Mouse (Mus musculus) brown adipose tissue, adult 24 weeks (tissue): Measurements from ENCODE around the gene Hoxa1. TPM values are rescaled to one million over a fixed set of nuclear protein-coding genes. Genes with fewer than 3 reads are reported as not detected.

Source experiments
- H3K27ac ChIP-seq: fragments of 200-500 bp; replicated peaks from 2 replicates; pipeline ENCODE4 v1.5.1; 2012; ENCODE audit warnings: low read depth, mild to moderate bottlenecking, low read length
- H3K4me1 ChIP-seq: fragments of 200-500 bp; 2 replicates; pipeline ENCODE4 v1.6.1; 2012; ENCODE audit warnings: low read length, mixed read lengths; ENCODE audit not compliant: control insufficient read depth, insufficient read depth, insufficient read length
- H3K4me3 ChIP-seq: fragments of 200-500 bp; 2 replicates; pipeline ENCODE4 v1.5.1; 2012; ENCODE audit warnings: low read depth, mild to moderate bottlenecking, low read length, moderate library complexity; ENCODE audit not compliant: insufficient read depth
- polyA plus RNA-seq: library from polyadenylated mRNA; stranded (reverse); fragments of >200 nt; gene quantifications from 2 replicates; pipeline ENCODE4 v1.2.4, GENCODE M21; 2012; ENCODE audit not compliant: missing spikeins, insufficient read depth, insufficient read length

Hoxa1 gene
- 0.50 and 0.99 TPM in 2 replicates for polyA plus RNA-seq

DNA sequence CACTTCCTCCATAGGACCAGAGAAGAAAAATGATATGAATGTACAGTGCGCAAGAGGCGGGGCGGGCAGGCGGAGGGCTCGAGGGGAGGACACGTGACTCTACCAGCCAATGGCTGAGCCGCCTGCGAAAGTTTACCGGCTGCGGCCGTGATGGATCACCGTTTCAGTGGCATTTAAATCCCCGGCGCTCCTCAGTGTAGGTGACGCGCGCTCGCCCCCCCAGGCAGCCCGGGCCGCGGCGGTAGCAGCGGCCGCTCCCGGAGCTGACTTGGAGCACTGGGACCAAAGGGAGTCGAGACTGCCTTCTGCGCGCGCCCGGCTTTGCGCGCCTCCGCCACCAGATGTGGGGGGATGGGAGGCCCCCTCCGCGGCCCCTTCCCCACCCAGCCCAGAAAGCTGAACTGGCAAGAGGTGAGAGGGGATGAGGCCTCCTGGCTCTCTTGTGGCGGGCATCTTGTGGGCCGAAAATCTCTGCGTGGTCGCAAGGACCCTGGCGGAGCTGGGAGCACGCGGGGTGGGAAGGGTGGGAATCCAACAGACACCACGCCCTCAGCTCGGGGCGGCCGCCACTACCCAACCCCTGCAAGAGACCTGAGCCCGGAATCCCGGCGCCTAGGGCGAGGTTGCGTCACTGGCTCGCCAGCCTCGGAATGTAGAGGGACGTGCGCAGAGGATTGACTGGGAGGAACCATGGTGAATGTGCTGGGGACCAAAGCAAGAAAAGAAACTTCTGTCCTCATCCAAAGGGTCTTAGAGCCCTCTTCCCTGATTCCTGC lies at the start of gene Hoxa1:
TSS of gene Hoxa1 (minus strand) at position 42 of the 776 bp plus-strand sequence.
- Histone ChIP-seq H3K4me3 (peak within 1 kb of the TSS; percentile 84), H3K27ac (peak within 1 kb of the TSS; percentile 90), H3K4me1 (no peaks in the 10 kb centered on the region; the same call in 1 of the 2 replicates)

DNA sequence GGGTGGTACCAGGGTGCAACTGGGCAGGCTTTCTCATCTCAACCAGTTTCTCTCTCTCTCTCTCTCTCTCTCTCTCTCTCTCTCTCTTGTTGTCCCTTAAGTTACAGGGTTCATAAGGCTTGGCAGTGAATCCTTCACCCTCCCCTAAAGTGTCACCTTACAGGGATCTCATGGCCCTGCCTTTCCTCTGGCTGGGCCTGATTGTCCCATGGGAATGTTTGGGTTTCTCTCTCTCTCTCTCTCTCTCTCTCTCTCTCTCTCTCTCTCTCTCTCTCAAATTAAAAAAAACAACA lies 49.5 kb upstream of the Hoxa1 start:
- H3K4me1 ChIP-seq: 0 out of 2 replicates have a peak, but pooled peaks cover 3% of the 10 kb centered on the region
- H3K4me3 ChIP-seq: no peak overlapping the region
- no peak overlapping the region for H3K27ac ChIP-seq

DNA sequence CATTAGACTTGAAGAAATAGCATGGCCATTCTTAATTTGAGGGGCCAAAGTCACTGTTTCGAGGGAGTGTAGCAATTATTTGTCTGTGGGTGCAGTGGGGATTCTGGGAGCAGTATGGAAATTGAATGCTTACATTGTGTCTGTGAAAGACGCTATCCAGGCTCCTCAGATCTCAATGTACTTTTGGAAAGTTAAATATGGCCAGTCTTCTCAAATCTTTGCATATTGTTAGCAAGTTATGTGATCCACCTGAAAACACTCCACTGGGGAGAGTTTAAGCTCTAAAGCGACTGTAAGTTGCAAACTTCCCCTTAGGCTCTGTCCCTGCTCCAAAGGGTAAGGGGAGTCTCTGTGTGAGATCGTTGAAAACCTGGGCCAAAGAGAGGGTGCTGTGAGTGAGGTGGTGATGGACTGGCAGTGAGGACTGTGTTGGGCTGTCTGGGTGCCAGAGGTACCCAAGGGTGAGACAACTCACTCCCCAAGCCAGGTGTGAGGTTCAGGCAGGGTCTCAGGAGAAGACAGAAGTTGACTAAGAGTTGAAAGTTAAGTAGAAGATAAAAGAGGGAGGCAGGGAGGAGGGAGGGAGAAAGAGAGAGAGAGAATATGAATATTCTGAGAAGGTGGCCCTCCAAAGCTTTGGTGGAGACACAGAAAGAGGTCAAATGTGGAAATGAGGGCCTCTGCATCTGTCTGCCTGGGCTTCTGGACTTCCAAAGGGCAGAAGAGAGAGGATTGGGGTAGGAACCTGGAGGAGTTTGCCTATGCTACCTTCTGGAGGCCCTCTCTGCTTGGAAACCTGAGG lies 49.0 kb upstream of the Hoxa1 start:
- Histone ChIP-seq H3K4me1 (0 out of 2 replicates have a peak, but pooled peaks cover 3% of the 10 kb centered on the region), H3K4me3 (no peak overlapping the region), H3K27ac (no peak overlapping the region)

DNA sequence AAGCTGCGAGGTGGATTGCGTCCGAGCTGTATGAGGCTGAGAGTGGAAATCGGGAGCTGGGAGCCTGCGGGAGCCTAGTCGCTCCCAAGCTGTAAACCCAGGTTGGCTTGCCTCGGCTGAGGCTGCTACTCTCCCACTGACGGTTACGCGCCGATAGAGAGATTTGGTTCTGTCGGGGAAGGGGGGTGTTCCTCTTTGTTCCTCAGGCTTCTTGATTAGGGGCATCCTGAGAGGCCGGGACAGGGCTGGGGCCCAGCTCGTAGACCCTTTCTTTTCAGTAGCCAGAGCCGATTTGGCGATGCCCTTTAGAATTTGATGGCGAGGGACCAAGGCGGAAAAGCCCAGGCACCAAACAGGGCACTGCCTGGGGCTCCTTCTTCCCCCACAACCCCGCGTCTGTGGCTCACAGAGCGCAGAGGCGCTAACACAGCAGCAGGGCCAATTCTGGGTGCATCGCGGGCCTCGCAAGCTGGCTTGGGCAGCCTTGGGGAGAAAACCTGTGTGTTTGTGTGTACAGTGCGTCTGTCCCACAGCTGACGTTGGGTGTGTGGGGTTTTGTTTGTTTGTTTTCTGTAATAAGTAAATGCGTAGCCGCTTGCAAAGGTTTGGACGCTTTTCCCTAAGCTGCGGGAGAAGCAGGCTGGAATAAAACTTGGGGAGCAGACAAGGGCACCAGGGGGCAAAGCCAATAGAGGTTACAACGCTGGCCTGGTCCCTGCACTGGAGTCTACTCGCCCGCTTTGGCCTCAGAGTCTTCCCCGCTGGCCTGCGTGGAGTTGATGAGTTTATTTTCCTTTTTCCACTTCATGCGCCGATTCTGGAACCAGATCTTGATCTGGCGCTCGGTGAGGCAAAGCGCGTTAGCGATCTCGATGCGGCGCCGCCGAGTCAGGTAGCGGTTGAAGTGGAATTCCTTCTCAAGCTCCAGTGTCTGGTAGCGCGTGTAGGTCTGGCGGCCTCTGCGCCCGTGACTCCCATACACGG lies 47.8 kb upstream of the Hoxa1 start:
- Histone ChIP-seq H3K27ac (no peak overlapping the region), H3K4me3 (no peak overlapping the region), H3K4me1 (peaks cover 6% of the 10 kb centered on the region; the same call in 1 of the 2 replicates)

DNA sequence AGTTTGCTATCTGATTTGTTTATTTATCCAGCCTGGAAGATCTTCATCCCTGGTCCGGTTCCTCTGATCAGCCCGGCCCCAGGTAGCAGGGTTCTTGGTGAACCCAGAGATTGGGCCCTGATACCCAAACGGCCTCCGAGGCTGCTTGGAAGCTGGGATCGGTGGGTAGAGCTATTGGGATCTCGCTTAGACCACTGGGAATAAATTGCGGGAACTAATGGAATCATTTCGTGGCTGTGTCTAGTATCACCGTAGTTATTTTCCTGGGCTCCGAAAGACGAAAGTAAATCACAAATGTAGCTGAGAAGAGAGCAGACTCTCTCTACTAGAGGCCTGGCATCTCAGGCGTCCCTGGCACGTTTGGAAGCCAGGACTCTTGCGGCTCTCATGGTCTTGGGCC lies 47.1 kb upstream of the Hoxa1 start:
- H3K27ac ChIP-seq: no peak overlapping the region
- peaks cover 6% of the 10 kb centered on the region; the same call in 1 of the 2 replicates for H3K4me1 ChIP-seq
- H3K4me3 ChIP-seq: no peak overlapping the region

DNA sequence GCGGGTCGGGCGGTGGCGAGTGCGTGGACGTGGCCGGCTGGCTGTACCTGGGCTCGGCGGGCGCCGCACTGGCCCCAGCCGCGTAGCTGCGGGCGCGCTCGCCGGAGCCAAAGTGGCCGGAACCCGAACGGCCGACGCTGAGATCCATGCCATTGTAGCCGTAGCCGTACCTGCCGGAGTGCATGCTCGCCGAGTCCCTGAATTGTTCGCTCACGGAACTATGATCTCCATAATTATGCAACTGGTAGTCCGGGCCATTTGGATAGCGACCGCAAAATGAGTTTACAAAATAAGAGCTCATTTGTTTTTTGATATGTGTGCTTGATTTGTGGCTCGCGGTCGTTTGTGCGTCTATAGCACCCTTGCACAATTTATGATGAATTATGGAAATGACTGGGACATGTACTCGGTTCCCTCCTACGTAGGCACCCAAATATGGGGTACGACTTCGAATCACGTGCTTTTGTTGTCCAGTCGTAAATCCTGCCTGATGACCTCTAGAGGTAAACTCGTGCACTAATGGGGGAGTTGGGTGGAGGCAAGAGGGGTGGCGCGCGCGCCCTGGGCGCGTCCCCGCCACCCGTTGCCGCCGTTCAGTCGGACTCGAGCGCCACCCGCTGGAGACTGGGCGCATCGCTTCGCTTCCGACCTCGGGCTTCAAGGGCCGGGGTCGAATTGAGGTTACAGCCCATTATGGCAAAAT lies 46.1 kb upstream of the Hoxa1 start, which contains the start of gene Hoxa5:
TSS of gene Hoxa5 (minus strand) at position 538 of the 703 bp plus-strand sequence.
- Histone ChIP-seq H3K4me1 (peaks cover 6% of the 10 kb centered on the region; the same call in 1 of the 2 replicates), H3K4me3 (peak within 1 kb of the TSS; percentile 84), H3K27ac (peak within 1 kb of the TSS; percentile 93)

DNA sequence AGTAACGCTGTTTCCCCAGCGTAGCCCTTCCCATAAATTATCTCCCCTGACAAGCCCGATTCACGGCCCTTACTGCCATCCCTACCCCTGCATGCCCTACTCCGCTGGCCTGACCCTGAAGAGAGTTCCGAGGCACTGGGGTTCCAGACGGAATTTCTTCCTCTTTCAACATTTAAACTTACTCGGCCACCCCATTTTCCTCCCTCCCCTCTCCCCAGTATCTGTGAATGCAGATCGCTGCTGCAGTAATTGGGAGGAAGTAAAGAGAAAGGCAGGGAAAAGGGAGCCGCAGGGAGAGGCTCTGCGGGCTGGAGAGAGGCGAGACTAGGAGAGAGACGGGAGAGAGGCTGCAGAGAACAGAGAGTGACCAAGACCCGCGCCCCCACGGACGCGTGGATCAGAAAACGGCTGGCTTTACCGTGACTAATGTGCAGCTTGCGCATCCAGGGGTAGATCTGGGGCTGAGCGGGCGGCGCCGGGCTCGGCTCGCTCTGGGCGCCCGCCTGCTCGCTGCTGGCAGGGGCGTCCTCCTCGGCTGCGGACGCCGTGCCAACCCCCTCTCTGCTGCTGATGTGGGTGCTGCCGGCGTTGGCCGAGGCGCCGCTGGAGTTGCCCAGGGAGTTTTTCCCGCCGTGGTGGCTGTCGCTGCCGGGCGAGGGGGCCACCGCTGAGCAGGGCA lies 45.4 kb upstream of the Hoxa1 start:
- H3K4me3 ChIP-seq: peak overlapping the region; percentile 84
- H3K4me1 ChIP-seq: peaks cover 3% of the 10 kb centered on the region; the same call in 1 of the 2 replicates
- H3K27ac ChIP-seq: peak overlapping the region; percentile 93

DNA sequence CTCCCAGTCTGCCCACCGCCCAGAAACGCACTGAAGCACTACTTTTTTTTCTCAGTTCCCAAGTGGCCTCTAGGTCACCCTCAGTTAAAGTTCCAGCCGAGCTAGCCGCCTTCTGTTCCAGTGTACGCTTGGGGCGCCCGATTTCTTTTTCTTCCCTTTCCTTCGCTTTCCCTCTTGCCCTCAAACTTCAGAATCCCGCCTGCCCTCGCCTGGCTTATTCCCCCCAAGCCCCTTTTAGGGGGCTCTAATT lies 44.9 kb upstream of the Hoxa1 start:
- Histone ChIP-seq H3K4me1 (peaks cover 3% of the 10 kb centered on the region; the same call in 1 of the 2 replicates), H3K4me3 (peak overlapping the region; percentile 84), H3K27ac (peak overlapping the region; percentile 93)

DNA sequence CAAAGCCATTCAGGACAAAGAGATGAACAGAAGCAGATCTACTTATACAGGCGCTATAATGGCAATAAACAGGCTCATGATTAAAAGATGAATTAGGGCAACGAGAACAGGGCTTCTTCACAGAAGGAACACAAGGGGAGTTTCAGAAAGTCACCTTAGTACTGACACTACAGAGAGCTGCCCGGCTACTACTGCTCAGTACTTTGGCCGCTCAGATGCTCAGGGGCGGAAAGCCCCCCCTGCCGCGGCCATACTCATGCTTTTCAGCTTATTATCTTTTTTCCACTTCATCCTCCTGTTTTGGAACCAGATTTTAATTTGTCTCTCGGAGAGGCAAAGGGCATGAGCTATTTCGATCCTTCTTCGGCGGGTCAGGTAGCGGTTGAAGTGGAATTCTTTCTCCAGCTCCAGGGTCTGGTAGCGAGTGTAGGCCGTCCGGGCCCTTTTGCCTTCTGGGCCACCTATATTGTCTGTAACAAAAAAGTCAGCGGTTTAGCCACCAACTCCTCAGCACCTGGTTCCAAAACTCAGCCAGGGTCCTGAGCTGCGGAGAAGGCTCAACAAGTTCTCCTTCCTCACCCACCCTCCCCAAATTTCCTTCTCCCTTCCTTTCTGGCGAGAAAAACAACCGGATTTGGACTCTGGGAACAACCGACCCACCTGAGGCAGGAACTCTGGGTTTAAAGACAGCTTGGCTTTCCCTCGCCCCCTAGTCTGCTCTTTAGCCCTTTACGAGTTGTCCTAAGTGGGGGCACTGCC lies 44.4 kb upstream of the Hoxa1 start:
- Histone ChIP-seq H3K4me1 (peaks cover 5% of the 10 kb centered on the region; the same call in 1 of the 2 replicates), H3K27ac (peak overlapping the region; percentile 93), H3K4me3 (peak overlapping the region; percentile 84)

DNA sequence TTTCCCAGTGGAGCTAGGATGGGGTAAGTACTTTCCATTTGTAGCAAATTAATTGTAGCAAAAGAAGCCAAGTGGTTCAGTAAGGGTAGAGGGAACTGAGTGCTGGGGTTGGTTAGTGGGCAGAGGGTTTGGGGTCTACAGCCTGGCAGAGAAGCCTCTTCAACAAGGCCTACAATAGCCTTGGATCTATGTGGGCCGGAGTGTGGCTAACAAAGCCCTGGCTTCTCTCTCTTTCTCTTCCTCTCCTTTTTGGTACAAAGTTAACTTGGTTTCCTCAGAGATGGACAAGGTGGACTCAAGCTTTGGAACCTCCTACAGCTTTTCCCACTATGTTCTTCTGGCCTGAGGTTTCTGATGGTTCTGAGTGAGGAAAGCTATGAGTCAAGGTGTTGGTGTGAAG lies 43.2 kb upstream of the Hoxa1 start:
- Histone ChIP-seq H3K27ac (peak overlapping the region; percentile 44; the same call in 1 of the 2 replicates), H3K4me3 (peak overlapping the region; percentile 17; the same call in 1 of the 2 replicates), H3K4me1 (peaks cover 6% of the 10 kb centered on the region; the same call in 1 of the 2 replicates)

DNA sequence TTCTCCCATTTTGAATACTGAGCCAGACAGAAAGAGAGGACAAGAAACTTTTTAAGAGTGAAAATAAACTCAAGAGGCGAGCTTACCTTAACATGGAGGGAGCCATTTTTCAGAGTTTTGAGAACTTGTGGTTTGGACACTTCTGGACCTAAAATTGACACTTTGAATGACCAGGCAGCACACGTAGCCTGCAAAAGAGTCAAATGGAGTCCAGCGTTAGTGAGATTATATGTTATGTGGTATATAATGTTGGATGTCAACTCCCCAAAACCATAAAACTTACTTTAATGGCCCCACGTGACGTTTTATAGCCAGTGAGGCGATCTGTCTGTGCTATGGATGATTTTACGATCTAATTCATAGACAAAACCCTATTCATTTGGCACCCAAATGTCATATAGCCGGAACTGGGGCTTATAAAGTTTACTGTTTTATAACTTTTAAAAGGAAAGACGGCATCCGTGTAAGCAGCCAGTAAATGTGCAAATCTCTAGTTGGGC lies 42.7 kb upstream of the Hoxa1 start:
- H3K4me3 ChIP-seq: no peak overlapping the region
- peaks cover 6% of the 10 kb centered on the region; the same call in 1 of the 2 replicates for H3K4me1 ChIP-seq
- H3K27ac ChIP-seq: peak overlapping the region; percentile 61

DNA sequence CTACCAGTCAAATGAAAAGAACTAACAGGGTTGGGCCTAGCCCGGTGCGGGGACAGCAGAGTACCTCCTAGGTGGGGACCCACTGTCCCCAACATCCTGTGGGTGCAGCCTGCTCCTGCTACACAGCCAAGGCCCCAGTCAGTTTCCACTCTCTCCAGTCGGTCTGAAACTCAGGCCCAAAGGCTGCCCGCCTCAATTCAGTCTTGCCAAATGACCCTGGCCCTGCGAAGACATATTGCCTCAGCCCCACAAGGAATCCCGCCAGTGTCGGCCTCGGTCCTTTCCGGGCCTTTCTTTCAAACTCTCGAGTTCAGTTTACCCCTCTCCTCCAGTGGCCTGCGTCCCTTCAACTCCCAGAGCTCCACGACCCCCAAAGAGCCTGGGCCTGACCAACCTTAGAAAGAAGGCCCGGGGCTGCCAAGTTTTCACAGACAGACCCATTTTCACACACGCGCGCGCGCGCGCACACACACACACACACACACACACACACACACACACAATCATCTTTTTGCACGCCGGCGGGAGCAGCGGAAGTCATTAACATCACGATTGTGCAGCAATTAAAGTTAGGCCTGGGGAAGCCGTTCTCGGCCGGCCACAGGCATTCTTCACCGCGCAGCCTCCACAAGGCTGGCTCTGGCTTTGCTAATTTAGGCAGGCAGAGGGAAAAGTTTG lies 42.1 kb upstream of the Hoxa1 start:
- H3K27ac ChIP-seq: peak overlapping the region; percentile 61

More for the DNA sequence above, 42.1 kb upstream of the Hoxa1 start:
- H3K4me3 ChIP-seq: no peak overlapping the region
- peaks cover 6% of the 10 kb centered on the region; the same call in 1 of the 2 replicates for H3K4me1 ChIP-seq
